Mouse (Mus musculus) B cell, adult 62 days (primary cell): ENCODE results near the gene Lhx2. TPM values are rescaled to one million over a fixed set of nuclear protein-coding genes. Genes with fewer than 3 reads are reported as not detected.

Source experiments
- total RNA-seq: library from RNA; stranded (reverse); gene quantifications from 4 replicates; pipeline ENCODE4 v1.2.4, GENCODE M21; 2023

Lhx2 gene
- not detected in 4 replicates for total RNA-seq

GRCm38 (mm10) chr2:38338990-38339909 lies at the start of gene Lhx2:
TSS of gene Lhx2 (plus strand) at chr2:38339281.

Other genes with a start within 250 kb of the Lhx2 start
- 43.1 to 52.3 TPM (median 48.9 TPM) in 4 replicates for gene Dennd1a, start 51.9 kb upstream of the Lhx2 start, total RNA-seq
- 11.6 to 17.3 TPM (median 13.3 TPM) in 4 replicates for gene Nek6, start 172.4 kb downstream of the Lhx2 start, total RNA-seq